Mouse (Mus musculus) liver, embryonic 16.5 days (tissue): ENCODE data around the gene C2cd2. TPM values are rescaled to one million over a fixed set of nuclear protein-coding genes. Genes with fewer than 3 reads are reported as not detected.
A peak's percentile ranks its signal among the peaks of the same experiment; 100 is the strongest.

Experiments
- ATAC-seq: fragments of 200-750 bp; cut with Nextera tagmentation; 2 replicates; pipeline ENCODE4 v1.8.0; 2017; ENCODE audit warnings: low read depth, mild to moderate bottlenecking, moderate number of reproducible peaks, moderate library complexity
- H3K27ac ChIP-seq: fragments of 300-500 bp; sonication (generic); 2 replicates; pipeline ENCODE4 v1.5.1; 2014; ENCODE audit warnings: mild to moderate bottlenecking, low read length
- H3K27me3 ChIP-seq: fragments of 300-500 bp; sonication (generic); 2 replicates; pipeline ENCODE4 v1.6.1; 2014; ENCODE audit warnings: low read depth, low read length, mixed read lengths; ENCODE audit not compliant: control insufficient read depth, insufficient read depth
- H3K36me3 ChIP-seq: fragments of 300-500 bp; sonication (generic); 2 replicates; pipeline ENCODE4 v1.6.1; 2014; ENCODE audit warnings: mild to moderate bottlenecking; ENCODE audit not compliant: control insufficient read depth, insufficient read depth
- H3K4me1 ChIP-seq: fragments of 300-500 bp; sonication (generic); 2 replicates; pipeline ENCODE4 v1.6.1; 2014; ENCODE audit warnings: low read depth, low read length, mixed read lengths; ENCODE audit not compliant: control insufficient read depth
- H3K4me2 ChIP-seq: fragments of 300-500 bp; sonication (generic); 2 replicates; pipeline ENCODE4 v1.6.1; 2014; ENCODE audit warnings: low read depth, low read length, mixed read lengths
- H3K4me3 ChIP-seq: fragments of 300-500 bp; sonication (generic); 2 replicates; pipeline ENCODE4 v1.5.1; 2014; ENCODE audit warnings: low read depth, mild to moderate bottlenecking, low read length
- H3K9ac ChIP-seq: fragments of 300-500 bp; sonication (generic); 2 replicates; pipeline ENCODE4 v1.6.1; 2014; ENCODE audit warnings: low read depth, low read length
- H3K9me3 ChIP-seq: fragments of 300-500 bp; sonication (generic); replicated peaks from 2 replicates; pipeline ENCODE4 v1.6.1; 2016; ENCODE audit warnings: low read length; ENCODE audit not compliant: control insufficient read depth
- WGBS: fragments of 180-500 bp; shearing (Covaris S2); extraction: QIAGEN DNeasy Blood & Tissue Kit; methylation state at CpG from one replicate; pipeline ENCODE4 v1.1.7; 2014; ENCODE audit not compliant: insufficient replicate concordance; 5-methylcytosine and 5-hydroxymethylcytosine counted together
- polyA plus RNA-seq: library from polyadenylated mRNA; unstranded; fragments of >200 nt; fragmentation: Nextera tagmentation; extraction: Ambion mirVana; gene quantifications from 2 replicates; pipeline ENCODE4 v1.2.1, GENCODE M21; 2015

The C2cd2 gene
- polyA plus RNA-seq, 1 experiment from 2014 or later: 4.2 TPM

GRCm38 (mm10) chr16:97927331-97927938 is 35.0 kb downstream of the C2cd2 start:
- Histone ChIP-seq H3K36me3 (no peaks in the 10 kb centered on the region), H3K4me2 (no peak overlapping the region), H3K9ac (no peak overlapping the region), H3K4me3 (no peak overlapping the region), H3K27ac (no peak overlapping the region), H3K27me3 (no peaks in the 10 kb centered on the region), H3K4me1 (peaks cover 4% of the 10 kb centered on the region; the same call in 1 of the 2 replicates), H3K9me3 (no peaks in the 10 kb centered on the region)
- ATAC-seq: no peak
- 49% methylated on average over 3 of the region's 3 CpGs for WGBS

DNA sequence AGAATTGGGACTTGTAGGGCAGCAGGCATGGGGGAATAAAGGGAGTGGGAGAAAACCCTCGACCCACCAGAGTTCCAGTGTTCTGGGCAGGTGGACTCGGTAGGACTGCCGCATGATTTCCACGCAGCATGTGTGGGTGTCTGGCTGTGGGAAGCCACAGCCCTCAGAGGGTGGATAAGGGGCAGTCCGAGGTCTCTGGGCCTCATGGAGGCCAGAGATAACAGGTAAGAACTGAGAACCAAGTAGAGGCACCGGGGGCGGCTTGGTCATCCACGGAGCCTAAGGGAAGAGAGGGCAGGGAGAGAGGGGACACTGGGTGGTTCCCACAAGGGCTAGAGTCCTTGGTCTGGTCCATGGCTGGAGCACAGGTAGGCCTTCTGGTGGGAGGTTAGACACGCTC is 36.0 kb downstream of the C2cd2 start:
- no peaks in the 10 kb centered on the region for H3K9me3 ChIP-seq
- no peak for ATAC-seq
- H3K36me3 ChIP-seq: no peaks in the 10 kb centered on the region
- H3K4me3 ChIP-seq: no peak overlapping the region
- H3K9ac ChIP-seq: no peak overlapping the region
- peaks cover 4% of the 10 kb centered on the region for H3K4me1 ChIP-seq
- no peaks in the 10 kb centered on the region for H3K27me3 ChIP-seq
- 37% methylated on average over 9 of the region's 9 CpGs for WGBS
- H3K27ac ChIP-seq: no peak overlapping the region
- no peak overlapping the region for H3K4me2 ChIP-seq

DNA sequence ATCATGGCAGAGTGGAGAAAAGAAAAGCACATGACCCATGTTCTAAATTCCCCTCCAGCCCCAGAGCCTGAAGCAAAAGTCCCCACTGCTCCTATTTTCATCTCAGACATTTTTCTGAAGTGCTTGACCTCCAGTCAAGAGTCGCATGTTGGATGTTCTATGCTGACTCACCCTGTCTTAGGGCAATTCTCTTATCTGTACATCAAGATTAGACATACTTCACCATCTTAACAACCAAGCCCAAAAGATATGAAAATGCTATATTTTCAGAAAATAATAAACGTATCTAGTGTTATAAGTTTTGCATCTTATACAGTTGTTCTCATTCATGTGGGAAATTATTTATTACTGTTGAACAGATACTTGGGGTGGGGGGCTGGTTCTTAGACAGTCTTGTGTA is 36.6 kb downstream of the C2cd2 start:
- no peak overlapping the region for H3K9ac ChIP-seq
- no peaks in the 10 kb centered on the region for H3K9me3 ChIP-seq
- H3K4me3 ChIP-seq: no peak overlapping the region
- no peaks in the 10 kb centered on the region for H3K36me3 ChIP-seq
- no peak overlapping the region for H3K4me2 ChIP-seq
- ATAC-seq: no peak
- no peaks in the 10 kb centered on the region for H3K27me3 ChIP-seq
- H3K27ac ChIP-seq: no peak overlapping the region
- peaks cover 10% of the 10 kb centered on the region for H3K4me1 ChIP-seq
- 35% methylated on average over 2 of the region's 2 CpGs for WGBS

- 55% methylated on average over 1 of the region's 1 CpGs for WGBS
- no peak for ATAC-seq
These were observed 38.7 kb downstream of the C2cd2 start for GRCm38 (mm10) chr16:97923700-97924099.

GRCm38 (mm10) chr16:97922779-97923126 is 39.6 kb downstream of the C2cd2 start:
- H3K27ac ChIP-seq: no peak overlapping the region
- H3K4me3 ChIP-seq: peak overlapping the region; percentile 72

More at GRCm38 (mm10) chr16:97923700-97924099, 38.7 kb downstream of the C2cd2 start:
- Histone ChIP-seq H3K36me3 (no peaks in the 10 kb centered on the region), H3K27ac (no peak overlapping the region), H3K27me3 (no peaks in the 10 kb centered on the region), H3K9ac (no peak overlapping the region), H3K4me2 (no peak overlapping the region), H3K9me3 (no peaks in the 10 kb centered on the region), H3K4me1 (peaks cover 16% of the 10 kb centered on the region), H3K4me3 (no peak overlapping the region)

DNA sequence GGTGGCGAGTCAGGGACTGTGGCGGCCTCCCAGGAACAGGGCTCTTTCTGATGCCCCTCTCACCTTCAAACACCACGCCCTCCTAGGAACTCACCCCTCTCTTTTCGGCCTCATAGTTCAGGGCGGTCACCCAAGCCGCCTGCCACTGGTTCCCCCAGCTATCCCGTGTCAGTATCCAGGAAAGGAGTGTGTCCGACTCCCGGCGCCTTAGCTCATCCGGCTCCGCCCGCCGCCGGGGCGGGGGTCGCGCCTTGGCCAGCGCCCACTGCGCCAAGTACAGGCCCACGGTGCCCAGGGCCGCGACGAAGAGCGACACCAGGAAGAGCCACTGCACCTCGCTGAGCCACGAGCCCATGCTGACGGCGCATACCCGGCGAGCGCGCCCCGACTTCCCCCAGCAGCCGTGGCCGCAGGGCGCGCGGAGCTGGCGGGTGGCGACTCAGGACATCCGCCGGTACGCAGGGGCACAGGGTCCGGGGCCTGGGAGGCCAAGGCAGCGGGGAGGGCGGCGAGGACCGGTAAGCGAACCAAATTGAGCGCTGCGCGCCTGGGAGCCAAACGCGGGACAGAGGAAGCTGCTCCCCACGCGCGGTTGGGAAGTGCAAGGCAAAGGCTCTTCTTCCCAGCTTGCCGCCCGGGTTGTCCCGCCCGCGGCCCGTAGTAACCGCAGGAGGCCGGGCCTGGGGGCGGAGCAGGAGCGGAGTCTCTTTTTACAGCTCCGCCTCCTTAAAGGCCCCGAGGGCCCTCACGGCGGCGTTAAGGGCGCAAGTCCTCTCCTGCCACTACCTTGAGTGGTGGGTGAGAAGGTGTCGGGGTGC is 40.2 kb downstream of the C2cd2 start:
- H3K9me3 ChIP-seq: no peaks in the 10 kb centered on the region
- H3K4me1 ChIP-seq: peaks cover 16% of the 10 kb centered on the region
- H3K27me3 ChIP-seq: no peaks in the 10 kb centered on the region
- no peaks in the 10 kb centered on the region for H3K36me3 ChIP-seq
- peak overlapping the region; percentile 93 for H3K4me2 ChIP-seq
- WGBS: under 1% methylated on average over 74 of the region's 75 CpGs
- peak overlapping the region; percentile 72 for H3K4me3 ChIP-seq
- peak; percentile 90 for ATAC-seq
- H3K9ac ChIP-seq: peak overlapping the region; percentile 78
- H3K27ac ChIP-seq: peak overlapping the region; percentile 75

More at GRCm38 (mm10) chr16:97922779-97923126, 39.6 kb downstream of the C2cd2 start:
- Histone ChIP-seq H3K9ac (peak overlapping the region; percentile 78), H3K27me3 (no peaks in the 10 kb centered on the region), H3K9me3 (no peaks in the 10 kb centered on the region), H3K36me3 (no peaks in the 10 kb centered on the region), H3K4me2 (peak overlapping the region; percentile 93), H3K4me1 (peaks cover 16% of the 10 kb centered on the region)
- ATAC-seq: 0 out of 2 replicates have a peak, but pooled peaks have one; percentile 8
- 1% methylated on average over 9 of the region's 9 CpGs for WGBS

- WGBS: 83% methylated on average over 1 of the region's 1 CpGs
- ATAC-seq: 0 out of 2 replicates have a peak, but pooled peaks have one; percentile 7
- H3K4me1 ChIP-seq: peaks cover 16% of the 10 kb centered on the region
- no peaks in the 10 kb centered on the region for H3K36me3 ChIP-seq
- no peaks in the 10 kb centered on the region for H3K27me3 ChIP-seq
- H3K4me2 ChIP-seq: no peak overlapping the region
- no peak overlapping the region for H3K4me3 ChIP-seq
- H3K9me3 ChIP-seq: no peaks in the 10 kb centered on the region
- no peak overlapping the region for H3K27ac ChIP-seq
- no peak overlapping the region for H3K9ac ChIP-seq
These were observed 41.8 kb downstream of the C2cd2 start for GRCm38 (mm10) chr16:97920621-97921020.

GRCm38 (mm10) chr16:97919793-97920192 is 42.6 kb downstream of the C2cd2 start:
- Histone ChIP-seq H3K36me3 (no peaks in the 10 kb centered on the region), H3K27me3 (no peaks in the 10 kb centered on the region), H3K9me3 (no peaks in the 10 kb centered on the region), H3K9ac (no peak overlapping the region), H3K4me2 (no peak overlapping the region), H3K4me1 (peaks cover 16% of the 10 kb centered on the region), H3K4me3 (no peak overlapping the region), H3K27ac (no peak overlapping the region)
- no peak for ATAC-seq
- 22% methylated on average over 2 of the region's 2 CpGs for WGBS

DNA sequence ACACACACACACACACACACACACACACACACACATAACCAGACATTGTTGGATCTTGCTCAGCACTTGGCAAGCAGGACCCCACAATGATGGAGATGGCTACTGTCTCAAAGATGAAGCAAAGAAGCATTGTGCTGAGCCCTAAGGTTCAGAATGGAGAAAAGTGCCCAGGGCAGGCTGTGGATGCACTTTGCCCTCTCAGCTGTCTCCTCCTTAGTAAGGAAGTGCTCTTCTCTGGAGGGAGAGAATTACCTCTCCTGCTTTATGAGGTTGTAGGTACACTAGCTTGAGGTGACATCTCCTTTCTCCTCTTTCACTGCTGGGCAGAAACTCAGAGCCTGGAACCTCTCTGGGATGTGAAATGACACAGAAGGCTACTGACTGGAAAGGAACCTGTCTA is 49.5 kb downstream of the C2cd2 start:
- no peaks in the 10 kb centered on the region for H3K27me3 ChIP-seq
- no peak overlapping the region for H3K27ac ChIP-seq
- H3K4me3 ChIP-seq: no peak overlapping the region
- no peaks in the 10 kb centered on the region for H3K36me3 ChIP-seq
- H3K9ac ChIP-seq: no peak overlapping the region
- H3K9me3 ChIP-seq: no peaks in the 10 kb centered on the region
- H3K4me1 ChIP-seq: peaks cover 3% of the 10 kb centered on the region
- no peak for ATAC-seq
- no peak overlapping the region for H3K4me2 ChIP-seq
